Mouse (Mus musculus) Patski (cell line): ENCODE results near the gene Ino80. TPM values are rescaled to one million over a fixed set of nuclear protein-coding genes. Genes with fewer than 3 reads are reported as not detected.

Experiments used
- ATAC-seq: fragments of 100-300 bp; one replicate; pipeline ENCODE4 v1.8.0; 2021
- CTCF ChIA-PET: fragments of 350-600 bp; sonication (Branson Sonifier 250); formaldehyde crosslinking; loops from one replicate; lab custom pipeline; 2022; ENCODE audit warnings: inconsistent platforms; lab: Charles Lee
- POLR2A ChIA-PET: fragments of 350-600 bp; sonication (Branson Sonifier 250); formaldehyde crosslinking; loops from one replicate; lab custom pipeline; 2022; ENCODE audit warnings: antibody characterized with exemption, inconsistent platforms; lab: Charles Lee
- DNase-seq: peaks from one replicate; pipeline ENCODE4 v3.0.0-alpha.2; 2011; ENCODE audit warnings: low read depth, low spot score
- H3K27me3 ChIP-seq: fragments of 371-371 bp; one replicate; pipeline ENCODE4 v1.5.1; 2021
- CTCF ChIP-seq: fragments of 100-300 bp; IDR thresholded peaks from one replicate; pipeline ENCODE4 v1.5.1; 2021
- in situ Hi-C: fragments of 300-500 bp; cut with MboI; formaldehyde crosslinking; loops from 3 replicates; pipeline ENCODE4 v1.11.1; 2018; ENCODE audit warnings: low pct_unique_long_range_greater_than_20kb, mixed read lengths
- polyA plus RNA-seq: library from polyadenylated mRNA; unstranded; gene quantifications from one replicate; pipeline ENCODE4 v1.2.3, GENCODE M21; 2021

Ino80 gene
- polyA plus RNA-seq, 1 experiment from 2014 or later: 17.7 TPM

DNA sequence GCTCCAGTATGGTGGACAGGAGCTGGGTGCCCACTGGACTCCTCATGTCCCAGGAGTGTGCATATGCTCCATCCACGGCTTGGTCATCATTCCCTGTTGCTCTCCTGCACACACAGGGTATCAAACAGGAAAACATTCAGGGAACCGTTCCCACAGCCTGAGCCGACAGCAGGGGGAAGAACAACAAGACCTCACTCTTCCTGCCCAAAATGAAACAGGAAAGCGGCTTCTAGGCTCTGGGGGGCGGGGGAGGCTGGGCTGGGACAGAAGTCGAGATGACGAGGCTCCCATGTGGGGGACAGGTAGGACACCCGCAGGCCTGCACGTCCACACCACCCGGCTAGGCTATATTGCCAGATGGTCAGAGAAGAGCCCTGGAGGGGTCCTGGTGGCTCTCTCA lies 141.0 kb downstream of the Ino80 start:
- ATAC-seq (no peak), DNase-seq (no peak)
- in situ Hi-C loops: no loop called here
- TF ChIP-seq CTCF: no peak
- POLR2A ChIA-PET: interaction anchor here (0.5 to 0.6 kb wide), 2 partner anchors 84 to 87 kb away, joined by 3 read pairs; no protein-coding TSS in a partner anchor
- CTCF ChIA-PET: interaction anchor here (1.0 to 2.4 kb wide), 2 partner anchors 10 to 77 kb away, joined by 3 to 23 read pairs; no protein-coding TSS in a partner anchor
- no peaks in the 10 kb centered on the region for H3K27me3 ChIP-seq

- CTCF ChIA-PET: interaction anchor here (1.0 kb wide), 1 partner anchor 10 kb away, joined by 3 read pairs; no protein-coding TSS in a partner anchor
- H3K27me3 ChIP-seq: no peaks in the 10 kb centered on the region
- no peak for TF ChIP-seq CTCF
- POLR2A ChIA-PET: interaction anchor here (0.5 to 0.6 kb wide), 2 partner anchors 84 to 88 kb away, joined by 3 read pairs; no protein-coding TSS in a partner anchor
- ATAC-seq: no peak
- no peak for DNase-seq
- in situ Hi-C loops: no loop called here
Observed at GRCm38 (mm10) chr2:119336002-119336401, 141.5 kb downstream of the Ino80 start.

DNA sequence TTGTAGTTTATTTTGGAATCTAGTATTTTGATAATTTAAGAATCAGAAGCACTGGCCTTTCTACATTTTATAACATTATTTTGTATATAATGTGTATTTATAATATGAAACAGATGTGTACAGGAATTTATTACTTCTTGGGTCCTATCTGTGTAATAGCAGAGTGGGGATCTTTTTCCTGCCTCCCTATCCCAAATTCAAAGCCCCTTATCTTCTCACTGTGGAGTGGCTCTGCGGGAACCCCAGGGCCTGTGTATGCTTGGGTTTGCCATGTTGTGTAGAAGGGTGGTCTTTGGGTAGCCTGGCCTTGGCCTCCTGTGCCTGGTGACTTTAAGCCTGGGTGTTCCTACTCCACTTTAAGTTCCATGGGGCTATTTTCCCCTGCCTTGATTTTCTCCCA lies 142.0 kb downstream of the Ino80 start:
- POLR2A ChIA-PET: no interaction called here
- CTCF ChIA-PET: interaction anchor here (1.7 kb wide), 1 partner anchor 78 kb away, joined by 7 read pairs; no protein-coding TSS in a partner anchor
- in situ Hi-C loops: no loop called here
- TF ChIP-seq CTCF: no peak
- no peaks in the 10 kb centered on the region for H3K27me3 ChIP-seq
- ATAC-seq (no peak), DNase-seq (no peak)

DNA sequence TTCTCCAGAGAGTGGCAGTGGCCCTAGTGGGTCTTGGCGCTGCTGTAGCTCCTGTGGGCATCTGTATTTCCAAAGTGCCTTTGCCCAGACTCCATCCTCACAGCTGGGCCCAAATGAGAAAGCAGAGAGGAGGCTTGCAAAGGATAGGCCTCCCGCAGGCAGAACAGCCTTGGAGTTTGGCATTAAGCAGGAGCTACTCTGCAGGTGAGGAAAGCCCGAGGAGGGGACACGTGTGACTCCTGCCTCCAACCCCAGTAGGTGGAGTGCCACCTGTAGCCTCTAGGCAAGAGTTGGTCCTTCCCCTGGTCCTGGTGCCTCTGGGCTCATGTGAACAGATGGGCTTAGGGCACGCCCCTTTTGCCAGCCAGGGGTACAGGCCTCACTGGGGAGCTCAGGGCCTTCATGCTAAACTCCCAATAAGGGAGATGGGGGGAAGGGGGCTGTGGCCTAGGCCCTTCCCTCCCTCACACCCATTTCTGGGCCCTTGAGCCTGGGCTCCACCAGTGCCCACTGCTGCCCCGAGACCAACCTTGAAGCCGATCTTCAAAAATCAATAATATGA lies 142.4 kb downstream of the Ino80 start:
- ChIA-PET POLR2A (interaction anchor here (1.0 kb wide), 1 partner anchor 8 kb away, joined by 3 read pairs; no protein-coding TSS in a partner anchor), CTCF (interaction anchor here (1.2 to 1.7 kb wide), 3 partner anchors 9 to 79 kb away, joined by 3 to 7 read pairs (median 5); partner anchors contain the start of gene Dll4)
- H3K27me3 ChIP-seq: no peaks in the 10 kb centered on the region
- DNase-seq: no peak
- in situ Hi-C loops: no loop called here
- no peak for TF ChIP-seq CTCF
- ATAC-seq: no peak

GRCm38 (mm10) chr2:119334135-119334534 lies 143.4 kb downstream of the Ino80 start:
- in situ Hi-C loops: no loop called here
- ChIA-PET POLR2A (interaction anchor here (1.0 kb wide), 1 partner anchor 7 kb away, joined by 3 read pairs; no protein-coding TSS in a partner anchor), CTCF (interaction anchor here (1.2 to 1.7 kb wide), 3 partner anchors 8 to 80 kb away, joined by 3 to 7 read pairs (median 5); partner anchors contain the start of gene Dll4)
- ATAC-seq (no peak), DNase-seq (no peak)
- no peak for TF ChIP-seq CTCF
- no peaks in the 10 kb centered on the region for H3K27me3 ChIP-seq

DNA sequence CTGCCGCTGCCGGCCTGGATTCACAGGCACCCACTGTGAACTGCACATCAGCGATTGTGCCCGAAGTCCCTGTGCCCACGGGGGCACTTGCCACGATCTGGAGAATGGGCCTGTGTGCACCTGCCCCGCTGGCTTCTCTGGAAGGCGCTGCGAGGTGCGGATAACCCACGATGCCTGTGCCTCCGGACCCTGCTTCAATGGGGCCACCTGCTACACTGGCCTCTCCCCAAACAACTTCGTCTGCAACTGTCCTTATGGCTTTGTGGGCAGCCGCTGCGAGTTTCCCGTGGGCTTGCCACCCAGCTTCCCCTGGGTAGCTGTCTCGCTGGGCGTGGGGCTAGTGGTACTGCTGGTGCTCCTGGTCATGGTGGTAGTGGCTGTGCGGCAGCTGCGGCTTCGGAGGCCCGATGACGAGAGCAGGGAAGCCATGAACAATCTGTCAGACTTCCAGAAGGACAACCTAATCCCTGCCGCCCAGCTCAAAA lies 145.3 kb downstream of the Ino80 start:
- CTCF ChIA-PET: no interaction called here
- peaks cover 3% of the 10 kb centered on the region for H3K27me3 ChIP-seq
- in situ Hi-C loops: no loop called here
- TF ChIP-seq CTCF: no peak
- ATAC-seq: no peak
- no peak for DNase-seq
- POLR2A ChIA-PET: no interaction called here

DNA sequence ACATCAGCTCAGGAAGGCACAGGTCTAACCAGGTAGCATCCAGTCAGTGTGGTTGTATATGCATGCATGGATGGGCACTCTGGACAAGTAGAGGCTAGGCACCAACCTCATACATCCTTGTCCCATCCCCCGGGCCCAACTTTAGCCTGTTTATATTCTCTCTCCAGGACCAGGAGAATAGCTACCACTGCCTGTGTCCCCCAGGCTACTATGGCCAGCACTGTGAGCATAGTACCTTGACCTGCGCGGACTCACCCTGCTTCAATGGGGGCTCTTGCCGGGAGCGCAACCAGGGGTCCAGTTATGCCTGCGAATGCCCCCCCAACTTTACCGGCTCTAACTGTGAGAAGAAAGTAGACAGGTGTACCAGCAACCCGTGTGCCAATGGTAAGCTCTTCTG lies 146.7 kb downstream of the Ino80 start:
- ChIA-PET CTCF (no interaction called here), POLR2A (no interaction called here)
- TF ChIP-seq CTCF: no peak
- peaks cover 8% of the 10 kb centered on the region for H3K27me3 ChIP-seq
- DNase-seq: no peak
- no peak for ATAC-seq
- in situ Hi-C loops: no loop called here

GRCm38 (mm10) chr2:119329123-119329817 lies 148.2 kb downstream of the Ino80 start:
- ChIA-PET CTCF (interaction anchor here (1.0 to 1.3 kb wide), 2 partner anchors 8 to 85 kb away, joined by 3 to 4 read pairs; no protein-coding TSS in a partner anchor), POLR2A (interaction anchor here (0.6 to 1.0 kb wide), 2 partner anchors 11 to 215 kb away, joined by 3 to 7 read pairs; no protein-coding TSS in a partner anchor)
- ATAC-seq (no peak), DNase-seq (no peak)
- in situ Hi-C loops: no loop called here
- TF ChIP-seq CTCF: no peak
- H3K27me3 ChIP-seq: peaks cover 16% of the 10 kb centered on the region

- ChIA-PET POLR2A (interaction anchor here (1.0 kb wide), 1 partner anchor 12 kb away, joined by 7 read pairs; no protein-coding TSS in a partner anchor), CTCF (interaction anchor here (1.3 kb wide), 1 partner anchor 9 kb away, joined by 4 read pairs; no protein-coding TSS in a partner anchor)
- no peak for ATAC-seq
- in situ Hi-C loops: no loop called here
- no peak for DNase-seq
- no peak for TF ChIP-seq CTCF
- H3K27me3 ChIP-seq: peaks cover 16% of the 10 kb centered on the region
Observed at GRCm38 (mm10) chr2:119328546-119328945, 148.9 kb downstream of the Ino80 start.

GRCm38 (mm10) chr2:119327942-119328526 lies 149.5 kb downstream of the Ino80 start:
- no peak for TF ChIP-seq CTCF
- POLR2A ChIA-PET: interaction anchor here (1.0 kb wide), 1 partner anchor 12 kb away, joined by 7 read pairs; no protein-coding TSS in a partner anchor
- H3K27me3 ChIP-seq: peaks cover 16% of the 10 kb centered on the region
- in situ Hi-C loops: no loop called here
- ATAC-seq (no peak), DNase-seq (no peak)
- CTCF ChIA-PET: interaction anchor here (1.3 kb wide), 1 partner anchor 9 kb away, joined by 4 read pairs; no protein-coding TSS in a partner anchor
